Mouse (Mus musculus) olfactory bulb, adult 2 months (tissue): Measurements from ENCODE around the gene Gm6993.

Experiments used
- CTCF ChIP-seq: fragments of 200-500 bp; IDR thresholded peaks from 2 replicates; pipeline ENCODE4 v1.5.1; 2012; ENCODE audit warnings: low read depth, mild to moderate bottlenecking, low read length, moderate library complexity; ENCODE audit not compliant: insufficient read depth
- POLR2A ChIP-seq: fragments of 200-500 bp; IDR thresholded peaks from 2 replicates; pipeline ENCODE4 v1.6.1; 2012; ENCODE audit warnings: mild to moderate bottlenecking, low read depth, low read length, moderate library complexity; ENCODE audit not compliant: insufficient read depth

DNA sequence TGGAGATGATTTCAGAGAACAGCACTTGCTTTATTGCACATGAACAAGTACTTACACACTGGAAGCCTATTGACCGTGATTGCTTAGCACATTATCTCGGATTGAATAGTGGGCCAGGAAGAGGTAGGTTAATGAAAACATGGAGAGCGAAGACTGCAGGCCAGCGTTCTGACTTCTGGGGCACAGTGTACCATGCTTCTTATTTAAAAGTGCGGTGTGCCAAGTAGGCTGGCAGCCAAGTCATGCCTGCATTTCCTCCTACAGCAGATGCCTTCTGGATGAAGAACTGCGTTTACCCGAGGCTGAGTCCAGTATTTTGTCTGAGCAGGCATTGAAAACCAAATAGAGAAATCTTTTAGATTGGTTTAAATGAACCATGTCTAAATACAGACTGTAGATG is 27.0 kb upstream of the Gm6993 start:
- TF ChIP-seq CTCF (no peak), POLR2A (no peak)
